Mouse (Mus musculus) kidney, adult 8-10 months (tissue): ENCODE measurements at regions not wholly inside any gene's neighbourhood (a gene's known extent, or its start where the extent isn't known, plus 50 kb on each side); places are given as distances from the start of the nearest gene placed in this dataset.
A peak's percentile ranks its signal among the peaks of the same experiment; 100 is the strongest.

ENCODE experiments used
- DNase-seq, 2 experiments: peaks; one replicate each; pipeline ENCODE4 v3.0.0; 2022

DNA sequence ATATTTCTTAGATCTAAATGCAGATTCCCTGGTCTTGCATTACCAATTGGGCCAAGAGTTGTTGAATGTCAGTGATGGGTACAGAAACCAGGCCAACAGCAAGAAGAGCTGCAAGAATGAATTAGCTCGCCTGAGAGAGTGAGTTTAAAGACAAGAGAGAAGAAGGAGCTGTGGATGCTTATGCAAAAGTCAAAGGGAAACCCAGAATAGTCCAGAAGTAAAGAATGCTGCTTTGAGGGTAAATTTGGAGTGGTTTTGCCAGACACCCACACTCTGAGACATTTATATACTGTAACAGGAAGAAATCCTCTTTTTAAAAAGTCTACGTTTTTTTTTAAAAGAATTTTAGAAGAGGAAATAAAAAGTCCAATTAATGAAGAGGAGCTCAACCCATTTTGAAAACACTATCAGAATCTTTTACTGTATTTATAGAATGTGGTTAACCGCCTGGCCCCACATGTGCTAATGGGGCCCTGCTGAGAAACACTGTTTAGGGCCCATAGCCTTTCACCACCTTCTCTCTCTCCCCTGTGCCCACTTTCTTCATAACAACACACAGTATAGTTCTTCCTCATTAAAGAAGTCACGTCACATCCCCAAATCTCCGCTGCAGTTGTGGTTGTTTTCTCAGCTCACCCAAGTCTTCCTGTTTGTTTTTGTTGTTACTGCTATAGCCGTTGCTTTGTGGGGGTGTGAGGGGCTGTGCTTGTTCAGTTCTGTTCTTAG is 158.0 kb upstream of the Cited2 start:
- no peak for DNase-seq

DNA sequence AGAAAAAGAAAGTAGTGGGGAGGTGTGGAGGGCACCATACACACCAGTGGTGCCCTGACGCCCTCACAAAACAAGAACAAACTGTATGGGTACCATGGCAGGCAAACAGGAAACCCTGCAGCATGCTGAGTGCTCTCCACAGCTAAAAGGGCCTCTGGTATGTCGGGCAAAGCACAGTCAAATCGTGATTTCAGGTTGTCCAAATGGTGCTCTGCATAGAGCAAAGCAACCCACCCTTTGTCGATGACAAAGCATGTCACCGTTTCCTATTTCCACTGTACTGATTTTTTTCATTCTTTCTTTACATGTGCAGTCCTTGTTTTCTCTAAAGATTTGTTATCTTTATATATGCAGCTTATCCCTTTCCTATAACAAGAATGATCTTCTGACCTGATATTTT is 156.0 kb upstream of the Cited2 start:
- no peak for DNase-seq

DNA sequence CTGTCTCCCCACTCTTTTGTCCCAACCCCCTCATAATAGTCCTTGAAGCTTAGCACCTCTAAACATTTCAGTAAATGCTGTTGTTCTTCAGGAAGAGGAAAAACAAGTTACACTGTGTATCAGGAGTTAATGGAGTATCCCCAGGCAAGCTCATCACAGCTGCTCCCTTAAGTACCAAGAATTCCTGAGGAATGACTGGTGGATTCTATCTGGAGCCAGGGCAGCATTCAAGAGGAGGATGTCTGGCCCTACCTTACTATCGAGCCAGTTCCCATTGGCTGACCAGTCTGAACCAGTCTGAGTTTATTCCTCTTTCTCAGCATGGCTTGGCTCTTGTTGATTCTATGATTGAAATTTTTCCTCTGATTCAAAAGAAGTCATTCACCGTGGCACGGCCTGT is 155.4 kb upstream of the Cited2 start:
- DNase-seq: no peak

DNA sequence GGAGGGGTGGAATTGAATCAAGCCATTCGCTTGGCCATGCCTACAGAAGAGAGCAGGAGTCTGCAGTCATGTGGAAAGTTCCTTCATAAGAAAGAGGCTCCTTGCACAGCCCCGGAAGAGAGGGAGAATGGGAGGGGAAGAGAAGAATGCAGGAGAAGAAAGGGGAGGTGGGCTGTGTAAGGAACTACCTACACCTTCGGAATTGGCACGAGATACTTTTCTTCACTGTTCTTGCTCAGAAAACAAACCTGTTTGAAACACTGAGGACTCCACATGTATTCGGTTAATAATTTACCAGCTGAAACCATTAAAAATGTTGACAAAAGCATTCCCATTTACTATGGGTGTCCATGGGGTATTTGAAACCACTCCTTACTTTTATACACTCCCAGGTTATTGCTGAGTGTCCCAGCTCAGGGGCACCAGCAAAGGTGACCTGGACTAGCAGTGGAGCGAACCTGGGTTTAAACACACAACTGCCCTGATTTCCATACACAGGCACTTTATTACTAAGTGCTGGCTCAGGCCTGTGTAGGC is 153.4 kb upstream of the Cited2 start:
- DNase-seq: peak; percentile 60 to 84

DNA sequence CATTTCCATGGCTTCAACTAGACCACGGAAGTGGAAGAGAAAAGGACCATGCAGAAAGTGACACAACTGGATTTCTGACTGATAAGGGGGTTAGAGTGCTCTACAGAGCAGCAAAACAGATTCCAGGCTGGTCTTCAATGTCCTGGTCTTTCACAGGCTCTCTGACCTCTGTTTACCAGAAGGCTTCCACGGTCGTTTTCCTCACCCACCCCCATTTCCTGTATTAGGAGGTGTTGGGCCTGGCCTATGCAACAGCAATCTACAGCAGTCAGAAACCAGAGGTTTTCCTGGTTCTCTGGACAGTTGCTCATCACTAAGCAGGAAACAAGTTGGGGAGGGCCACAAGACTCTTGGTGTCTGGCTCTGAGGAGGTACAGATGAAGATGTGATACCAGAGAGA is 148.1 kb upstream of the Cited2 start:
- DNase-seq: no peak

DNA sequence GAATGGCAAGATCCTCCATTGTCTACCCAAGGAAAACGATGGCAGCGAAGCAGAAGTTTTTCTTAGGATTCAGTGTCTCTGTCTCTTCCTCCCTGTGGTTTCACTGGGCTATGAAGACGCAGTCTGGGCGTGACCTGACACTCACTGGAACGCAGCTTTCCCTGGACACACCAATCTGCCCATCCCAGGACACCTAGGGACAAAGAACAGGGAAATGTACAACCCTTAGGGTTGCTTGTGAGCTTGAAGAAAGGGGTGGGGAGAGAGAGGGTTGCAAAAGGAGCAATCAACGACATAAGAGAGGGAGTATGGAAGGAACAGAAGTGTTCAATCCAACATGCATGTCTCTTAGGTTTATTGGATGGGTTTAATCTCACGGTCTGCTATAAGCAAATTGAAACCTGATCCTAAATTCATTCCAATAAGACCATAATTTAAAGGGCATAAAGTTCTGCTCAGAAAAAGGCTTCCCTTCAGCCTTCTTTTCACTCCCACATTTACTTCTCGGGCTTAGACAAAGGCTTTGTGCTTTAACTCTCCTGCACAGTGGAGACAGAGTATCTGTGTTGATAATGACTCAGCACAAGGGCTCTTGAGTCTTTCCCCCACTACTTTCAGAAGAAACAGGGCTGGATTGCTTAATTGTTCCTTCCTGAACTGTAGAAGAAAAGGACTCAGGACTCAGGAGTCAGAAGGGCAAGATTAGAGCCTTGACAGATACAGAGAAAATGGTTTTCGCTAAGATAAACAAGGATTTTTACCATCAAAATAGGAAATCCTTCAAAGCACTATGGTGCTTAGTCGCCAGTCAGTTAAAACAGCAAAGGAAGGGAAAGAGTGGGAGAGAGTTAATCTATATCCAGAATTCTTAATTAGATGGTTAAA is 147.3 kb upstream of the Cited2 start:
- peak in 1 of 2 experiments; percentile 34 for DNase-seq

DNA sequence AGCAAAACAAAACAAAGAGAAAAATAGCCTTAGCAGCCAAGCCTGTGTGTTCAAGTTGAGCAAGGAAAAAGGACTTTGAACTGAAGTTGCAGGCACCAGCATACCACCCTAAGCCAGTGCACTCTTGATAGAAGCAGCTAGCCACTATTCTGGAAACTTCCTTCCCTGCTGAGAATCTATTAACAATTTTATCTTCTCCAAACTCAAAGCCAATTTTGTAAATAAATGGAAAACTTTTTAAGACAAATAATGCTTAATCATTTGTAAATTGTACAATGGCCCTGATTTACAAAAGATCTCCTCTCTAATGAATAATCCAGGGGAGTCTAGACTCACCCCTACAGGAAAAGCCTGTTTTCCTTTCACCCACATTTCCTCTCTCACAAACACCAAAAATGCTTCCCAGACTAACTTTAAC is 146.7 kb upstream of the Cited2 start:
- peak; percentile 40 to 73 for DNase-seq

DNA sequence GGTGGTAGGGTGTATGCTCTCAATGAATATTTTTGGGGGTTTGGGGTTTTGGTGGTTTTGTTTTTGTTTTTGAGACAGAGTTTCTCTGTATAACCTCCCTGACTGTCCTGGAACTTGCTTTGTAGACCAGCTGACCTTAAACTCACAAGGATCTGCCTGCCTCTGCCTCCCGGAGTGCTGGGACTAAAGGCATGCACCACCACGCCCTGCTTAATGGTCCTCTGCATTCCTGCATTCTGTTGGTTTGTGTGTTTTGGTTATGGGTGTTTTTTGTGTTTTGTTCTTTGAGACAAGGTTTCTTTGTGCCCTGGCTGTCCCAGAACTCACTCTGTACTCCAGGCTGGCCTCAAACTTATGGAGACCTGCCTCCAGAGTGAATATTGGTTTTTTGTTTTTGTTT is 143.6 kb upstream of the Cited2 start:
- no peak for DNase-seq

DNA sequence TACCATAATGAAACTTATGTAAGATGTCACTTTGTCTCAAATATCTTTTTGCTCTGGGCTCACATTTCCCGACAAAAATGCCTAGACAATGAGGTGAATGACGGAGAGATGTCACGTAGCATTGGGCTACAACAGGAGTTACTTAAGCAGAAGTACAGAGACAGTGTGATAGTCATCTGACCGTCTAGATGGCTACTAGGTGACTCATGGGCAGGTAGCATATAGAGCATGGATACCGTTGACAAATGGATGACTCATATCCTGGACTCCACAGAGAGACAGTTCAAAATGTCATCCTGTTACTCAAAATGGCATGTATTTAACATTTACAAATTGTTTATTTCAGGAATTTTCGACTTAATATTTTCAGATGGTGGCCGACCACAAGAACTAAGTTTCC is 138.2 kb upstream of the Cited2 start:
- no peak for DNase-seq

DNA sequence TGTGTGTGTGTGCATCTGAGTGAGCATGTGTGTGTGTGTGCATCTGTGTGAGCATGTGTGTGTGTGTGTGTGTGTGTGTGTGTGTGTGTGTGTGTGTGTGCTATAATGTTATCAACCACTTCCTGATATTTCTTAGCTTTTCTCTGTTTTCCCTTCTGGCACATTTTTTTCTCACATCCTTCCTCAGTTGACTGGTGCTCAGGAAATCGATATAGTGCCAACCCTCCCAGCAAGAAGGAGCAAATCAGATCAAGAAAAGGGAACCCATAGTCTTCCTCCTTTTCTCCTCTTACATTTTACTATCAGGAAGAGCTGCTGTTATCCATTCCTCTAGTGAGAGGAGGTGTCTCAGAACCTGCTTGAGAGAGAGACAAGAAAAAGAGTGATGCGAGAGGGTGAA is 136.1 kb upstream of the Cited2 start:
- no peak for DNase-seq

DNA sequence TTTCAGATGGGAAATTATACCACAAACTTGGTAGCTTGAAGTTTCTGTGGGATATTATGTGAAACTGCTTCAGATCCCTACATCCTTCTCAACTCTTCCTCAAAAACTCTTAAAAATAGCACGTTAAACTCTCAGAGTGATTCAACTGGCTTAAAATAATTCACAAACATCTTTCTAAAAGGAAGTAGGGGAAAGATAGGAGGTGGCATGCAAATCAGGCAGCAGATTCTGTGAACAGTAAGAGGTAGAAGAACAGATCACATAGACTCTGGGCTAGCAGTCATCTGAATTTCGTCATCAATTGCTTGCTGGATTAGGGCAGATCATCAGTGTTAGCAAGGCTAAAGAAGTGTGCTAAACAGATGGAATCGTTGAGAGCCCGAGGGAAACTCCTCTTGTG is 133.9 kb upstream of the Cited2 start:
- no peak for DNase-seq

DNA sequence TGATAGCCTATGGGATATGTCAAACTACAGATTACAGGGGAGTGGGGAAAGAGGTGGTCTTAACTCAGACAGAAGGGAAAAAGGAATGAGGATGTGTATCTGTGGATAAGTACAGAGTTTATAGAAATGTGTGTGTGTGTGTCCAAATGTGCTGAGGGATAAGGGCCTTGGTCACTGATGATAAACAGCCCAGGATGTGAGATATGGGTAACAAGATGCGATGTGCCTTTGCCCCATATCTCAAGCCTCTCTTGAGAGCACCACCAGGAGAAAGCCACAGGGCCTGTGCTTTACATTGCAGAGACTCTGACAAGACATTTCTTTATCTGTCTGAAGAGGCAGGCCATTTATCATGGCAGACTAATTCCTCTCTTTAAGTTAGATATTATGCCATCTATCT is 132.8 kb upstream of the Cited2 start:
- DNase-seq: no peak

DNA sequence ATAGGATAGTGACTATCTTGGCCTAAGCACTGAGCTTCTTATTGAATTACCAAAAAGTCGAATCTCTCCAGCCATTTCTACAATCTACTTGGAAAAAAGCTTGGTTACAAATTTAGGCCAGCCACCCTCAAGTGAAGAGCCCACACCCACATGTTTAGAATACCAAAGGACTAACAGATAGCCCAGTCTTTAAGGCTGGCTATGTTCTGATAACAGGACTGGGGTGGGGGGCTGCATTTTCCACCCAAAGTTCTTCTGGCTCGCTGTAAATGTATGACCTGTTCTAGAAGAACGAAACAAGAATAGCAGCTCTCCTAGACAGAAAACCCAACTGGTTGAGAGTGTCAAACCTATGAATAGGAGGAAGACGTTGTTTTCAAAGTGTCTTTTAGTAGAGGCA is 130.6 kb upstream of the Cited2 start:
- no peak for DNase-seq

DNA sequence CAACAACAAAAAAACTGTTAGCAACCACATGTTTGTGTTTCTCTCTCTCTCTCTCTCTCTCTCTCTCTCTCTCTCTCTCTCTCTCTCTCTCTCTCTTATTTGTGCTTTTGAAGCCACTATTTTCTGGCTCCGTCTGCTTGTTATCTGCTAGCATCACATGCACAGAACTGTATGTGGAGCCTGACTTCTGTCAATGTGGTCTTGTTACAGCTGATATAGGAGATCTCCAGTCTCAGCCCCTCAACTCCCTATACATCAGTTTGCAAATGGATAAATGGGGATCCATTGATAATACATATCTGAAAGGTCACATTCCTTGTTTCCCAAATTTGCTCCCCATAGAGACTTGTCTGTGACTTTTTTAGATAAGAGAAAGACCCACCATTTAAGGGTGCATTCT is 126.9 kb upstream of the Cited2 start:
- no peak for DNase-seq

DNA sequence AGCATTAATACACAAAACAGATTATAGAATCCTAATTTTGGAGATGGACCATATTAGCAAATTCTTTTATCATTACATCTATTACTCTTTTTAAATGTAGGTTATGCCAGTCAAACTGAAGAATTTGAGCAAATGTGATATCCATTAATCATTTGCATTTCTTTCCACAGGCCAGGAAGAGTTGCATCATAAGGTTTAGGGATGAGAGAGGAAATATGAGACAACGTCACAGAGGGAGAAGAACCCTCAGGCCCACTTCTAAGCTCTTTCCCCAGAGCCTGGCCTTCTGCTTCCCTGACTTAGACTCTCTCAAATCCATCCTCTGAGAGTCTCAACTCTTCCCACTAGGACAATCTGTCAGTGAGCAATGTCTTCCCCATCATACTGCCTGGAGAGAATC is 126.3 kb upstream of the Cited2 start:
- no peak for DNase-seq

DNA sequence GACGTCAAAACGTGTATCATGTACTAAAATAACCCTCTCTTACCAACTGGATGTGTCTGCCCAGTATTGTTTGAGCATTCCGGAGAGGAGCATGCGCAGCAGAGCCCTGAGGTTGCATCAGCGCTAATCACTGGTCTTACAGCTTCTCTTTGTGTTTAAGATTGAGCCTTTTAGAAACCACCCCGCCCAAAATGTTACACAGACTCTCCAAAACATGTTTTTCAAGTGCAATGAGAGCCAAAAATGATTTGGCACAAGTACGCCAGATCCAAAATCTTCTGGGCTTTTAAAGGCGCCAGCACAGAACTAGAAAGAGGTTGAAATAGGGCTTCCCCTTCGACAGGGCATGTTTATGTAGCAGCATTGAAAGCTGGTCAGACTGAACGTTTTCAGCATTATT is 123.8 kb upstream of the Cited2 start:
- DNase-seq: no peak

DNA sequence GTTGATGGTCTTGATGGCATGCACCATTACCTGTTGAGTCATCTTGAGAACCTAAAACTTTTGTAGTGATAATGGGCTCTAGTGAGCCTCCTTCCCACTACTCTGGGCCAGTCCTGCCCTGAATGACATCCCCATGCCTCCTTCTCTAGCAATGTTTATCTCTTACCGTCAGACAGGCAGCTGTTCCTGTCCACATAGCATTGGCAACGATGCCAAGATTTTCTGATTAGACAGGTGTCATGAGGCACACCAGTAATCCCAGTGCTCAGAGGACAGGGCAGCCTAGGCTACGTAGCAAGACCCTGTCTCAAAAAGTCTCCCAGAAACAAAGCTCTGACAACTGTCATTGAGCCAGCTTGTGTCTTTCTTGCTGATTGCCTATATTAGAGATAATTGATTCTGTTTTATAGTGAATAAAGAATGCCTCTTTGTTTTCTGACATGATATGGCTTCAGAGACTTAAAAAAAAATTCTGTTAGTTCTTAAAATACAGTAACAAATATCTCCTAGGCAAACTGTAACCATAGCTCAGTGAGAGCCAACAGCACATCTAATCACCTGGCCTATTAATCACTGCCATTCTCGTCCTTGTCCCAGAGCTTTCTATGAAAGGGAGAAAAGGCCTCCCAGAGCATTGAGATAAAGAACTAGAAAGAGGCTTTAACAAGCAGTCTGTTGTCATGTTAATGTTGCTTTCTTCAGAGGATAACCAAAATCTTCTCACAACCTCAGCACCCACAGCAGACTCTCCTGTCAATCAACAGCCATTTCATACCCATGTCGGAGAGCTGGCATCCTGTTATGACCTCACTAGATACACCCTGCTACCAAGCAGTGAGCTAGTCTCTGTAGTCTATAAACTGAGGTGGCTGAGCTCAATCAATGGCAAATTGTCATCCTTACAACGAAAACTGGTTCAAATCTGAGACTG is 122.9 kb upstream of the Cited2 start:
- no peak for DNase-seq

DNA sequence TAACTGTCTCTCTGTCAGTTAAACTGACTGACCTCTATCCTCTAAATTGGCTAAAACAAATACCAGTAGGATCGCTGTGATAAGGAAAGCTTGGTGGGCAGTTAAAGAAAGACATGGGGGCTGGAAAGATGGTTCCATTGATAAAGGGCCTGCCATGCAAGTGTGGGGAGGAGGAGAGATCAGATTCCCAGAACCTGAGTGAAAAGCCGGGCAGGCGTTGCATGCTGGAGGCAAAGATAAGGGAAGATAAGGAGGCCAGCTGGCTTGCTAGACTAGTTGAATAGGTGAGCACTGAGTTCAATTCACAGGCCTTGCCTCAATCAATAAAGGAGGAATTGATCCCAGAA is 122.3 kb upstream of the Cited2 start:
- no peak for DNase-seq

DNA sequence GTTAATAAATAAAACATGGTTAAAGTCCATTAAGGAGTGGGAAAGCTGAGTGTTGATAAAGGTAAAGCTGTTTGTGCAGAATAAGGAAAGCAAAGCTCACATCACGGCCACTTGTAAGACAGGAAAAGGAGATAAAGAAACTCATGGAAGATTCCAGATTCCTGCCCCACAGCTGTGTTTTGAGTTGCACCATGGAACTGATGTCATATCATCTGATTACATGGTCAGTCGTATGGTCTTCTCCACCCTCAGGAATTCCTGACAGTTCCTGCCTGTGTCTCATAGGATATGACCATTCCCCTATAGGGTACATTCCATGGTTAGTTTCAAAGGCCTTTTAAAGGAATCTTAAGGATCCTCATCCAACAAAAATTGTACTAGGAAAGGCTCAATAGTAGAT is 120.6 kb upstream of the Cited2 start:
- no peak for DNase-seq

DNA sequence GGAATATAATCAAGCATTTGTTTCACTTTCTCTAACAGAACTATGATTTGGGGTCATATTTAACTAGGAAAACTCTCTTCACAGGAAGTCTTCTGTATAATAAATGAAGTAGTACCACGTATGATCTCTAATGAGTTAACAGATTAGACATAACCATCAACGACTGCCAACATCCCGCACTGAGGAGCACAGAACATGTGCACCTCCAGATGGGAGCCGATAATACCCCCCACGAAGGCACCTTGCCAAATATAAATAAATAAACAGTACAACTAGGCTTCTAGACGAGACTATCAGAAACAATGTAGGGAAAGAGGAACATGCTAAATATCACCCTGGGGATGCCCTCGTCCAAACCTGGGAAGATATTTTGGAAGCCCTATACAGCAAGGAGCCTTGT is 114.8 kb upstream of the Cited2 start:
- DNase-seq: no peak

DNA sequence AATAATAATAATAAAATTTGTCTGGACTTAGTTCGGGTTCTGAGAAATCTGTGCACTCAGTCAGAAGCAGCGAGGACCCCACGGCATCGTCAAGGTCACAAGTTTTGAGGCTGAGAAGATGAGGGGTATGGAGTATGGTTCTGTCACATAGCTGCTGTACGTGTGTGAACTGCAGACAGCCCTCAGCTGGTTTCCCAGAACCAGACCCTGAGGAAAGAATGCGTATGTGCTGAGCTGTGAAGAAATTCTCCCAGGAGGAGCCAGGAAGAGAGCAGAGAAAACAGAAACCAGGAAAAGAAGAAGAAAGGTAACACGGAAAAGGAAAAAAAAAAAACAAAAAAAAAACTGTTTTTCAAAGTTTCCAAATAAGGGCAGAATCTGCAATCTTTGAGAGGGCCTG is 112.4 kb upstream of the Cited2 start:
- DNase-seq: no peak

DNA sequence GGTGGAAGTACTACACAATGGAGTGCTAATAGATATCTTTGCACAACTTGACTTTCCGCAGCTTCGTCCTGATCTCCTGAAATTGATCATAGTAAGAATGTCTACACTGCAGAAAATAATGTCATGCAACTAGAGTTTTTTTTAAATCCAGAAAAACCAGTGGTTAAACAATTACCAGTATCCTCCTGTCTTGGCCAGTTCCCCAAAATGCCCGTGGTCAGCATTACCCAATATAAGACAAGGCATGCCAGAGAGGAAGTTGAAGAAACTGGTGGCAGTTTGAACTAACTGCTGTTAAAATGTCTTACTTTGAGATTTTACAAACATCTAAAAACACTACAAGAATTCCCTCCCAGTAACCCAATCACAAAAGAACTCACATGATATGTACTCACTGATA is 109.7 kb upstream of the Cited2 start:
- peak; percentile 50 to 58 for DNase-seq

DNA sequence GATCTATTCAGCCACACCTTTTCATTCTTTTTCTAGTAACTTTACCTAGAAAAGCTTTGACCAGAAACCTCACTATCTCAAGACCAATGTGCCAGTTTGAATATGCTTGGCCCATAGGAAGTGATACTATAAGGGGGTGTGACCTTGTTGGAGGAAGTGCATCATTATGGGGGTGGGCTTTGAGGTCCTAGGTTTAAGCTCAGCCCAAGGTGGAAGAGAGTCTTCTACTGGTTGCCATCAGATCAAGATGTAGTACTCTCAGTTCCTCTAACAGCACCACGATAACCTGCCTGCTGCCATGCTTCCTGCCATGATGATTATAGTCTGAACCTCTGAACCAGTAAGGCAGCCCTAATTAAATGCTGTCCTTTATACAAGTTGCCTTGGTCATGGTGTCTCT is 105.0 kb upstream of the Cited2 start:
- no peak for DNase-seq
